Mouse (Mus musculus) stomach, postnatal 0 days (tissue): ENCODE measurements around the gene Men1. TPM values are rescaled to one million over a fixed set of nuclear protein-coding genes. Genes with fewer than 3 reads are reported as not detected.

Experiments used
- ATAC-seq: fragments of 200-750 bp; cut with Nextera tagmentation; 2 replicates; pipeline ENCODE4 v1.8.0; 2017; ENCODE audit not compliant: low FRiP score, low TSS enrichment
- DNase-seq: peaks from one replicate; pipeline ENCODE4 v3.0.0-alpha.2; 2016; ENCODE audit warnings: low spot score
- H3K27ac ChIP-seq: fragments of 300-500 bp; sonication (generic); replicated peaks from 2 replicates; pipeline ENCODE4 v1.5.1; 2014; ENCODE audit warnings: mild to moderate bottlenecking, control low read depth
- H3K27me3 ChIP-seq: fragments of 300-500 bp; sonication (generic); 2 replicates; pipeline ENCODE4 v1.6.1; 2014; ENCODE audit warnings: low read length; ENCODE audit not compliant: control insufficient read depth, insufficient read depth
- H3K36me3 ChIP-seq: fragments of 300-500 bp; sonication (generic); 2 replicates; pipeline ENCODE4 v1.6.1; 2014; ENCODE audit warnings: low read length, mixed read lengths; ENCODE audit not compliant: control insufficient read depth, insufficient read depth
- H3K4me1 ChIP-seq: fragments of 300-500 bp; sonication (generic); replicated peaks from 2 replicates; pipeline ENCODE4 v1.6.1; 2014; ENCODE audit warnings: antibody characterized with exemption; ENCODE audit not compliant: control insufficient read depth, insufficient read depth
- H3K4me2 ChIP-seq: fragments of 300-500 bp; sonication (generic); replicated peaks from 2 replicates; pipeline ENCODE4 v1.6.1; 2014; ENCODE audit warnings: low read depth, mild to moderate bottlenecking, control low read depth, moderate library complexity
- H3K4me3 ChIP-seq: fragments of 300-500 bp; sonication (generic); 2 replicates; pipeline ENCODE4 v1.5.1; 2014; ENCODE audit warnings: low read depth, low read length, control low read depth
- H3K9ac ChIP-seq: fragments of 300-500 bp; sonication (generic); 2 replicates; pipeline ENCODE4 v1.6.1; 2014; ENCODE audit warnings: mild to moderate bottlenecking, low read length, control low read depth, mixed read lengths
- H3K9me3 ChIP-seq: fragments of 300-500 bp; sonication (generic); 2 replicates; pipeline ENCODE4 v1.6.1; 2016; ENCODE audit warnings: low read length; ENCODE audit not compliant: control insufficient read depth
- CTCF ChIP-seq: IDR thresholded peaks from 2 replicates; pipeline ENCODE4 v1.5.1; 2016; ENCODE audit warnings: antibody characterized with exemption, low read depth, mild to moderate bottlenecking, moderate library complexity
- EP300 ChIP-seq: optimal IDR thresholded peaks from 2 replicates; pipeline ENCODE3; 2016; ENCODE audit warnings: antibody characterized with exemption
- WGBS: fragments of 180-500 bp; shearing (Covaris S2); extraction: QIAGEN DNeasy Blood & Tissue Kit; methylation state at CpG from one replicate; pipeline ENCODE4 v1.1.7; 2014; 5-methylcytosine and 5-hydroxymethylcytosine counted together
- polyA plus RNA-seq: library from polyadenylated mRNA; unstranded; fragments of >200 nt; fragmentation: Nextera tagmentation; extraction: Ambion mirVana; gene quantifications from 2 replicates; pipeline ENCODE4 v1.2.1, GENCODE M21; 2015

Gene Men1
- polyA plus RNA-seq, 1 experiment from 2014 or later, result 27.1 TPM

GRCm38 (mm10) chr19:6296551-6297210 is 38.1 kb upstream of the Men1 start:
- DNase-seq (no peak), ATAC-seq (no peak)
- Histone ChIP-seq H3K4me2 (no peak overlapping the region), H3K9ac (no peak overlapping the region), H3K4me3 (no peak overlapping the region), H3K9me3 (no peaks in the 10 kb centered on the region), H3K4me1 (no peaks in the 10 kb centered on the region), H3K27me3 (no peaks in the 10 kb centered on the region), H3K27ac (0 out of 2 replicates have a peak overlapping the region, but pooled peaks have one; percentile 1), H3K36me3 (peaks cover 31% of the 10 kb centered on the region)
- WGBS, result 78% methylated on average over 5 of the region's 5 CpGs
- TF ChIP-seq CTCF (no peak), EP300 (no peak)

GRCm38 (mm10) chr19:6297641-6298040 is 37.1 kb upstream of the Men1 start:
- no peaks in the 10 kb centered on the region for H3K9me3 ChIP-seq
- TF ChIP-seq EP300 (no peak), CTCF (no peak)
- DNase-seq, result no peak
- H3K27me3 ChIP-seq, result no peaks in the 10 kb centered on the region
- H3K4me2 ChIP-seq, result no peak overlapping the region
- H3K4me1 ChIP-seq, result no peaks in the 10 kb centered on the region
- H3K9ac ChIP-seq, result no peak overlapping the region
- H3K27ac ChIP-seq, result peak overlapping the region; percentile 67
- WGBS, result 68% methylated on average over 9 of the region's 9 CpGs
- H3K36me3 ChIP-seq, result peaks cover 31% of the 10 kb centered on the region
- no peak overlapping the region for H3K4me3 ChIP-seq
- peak; percentile 80 for ATAC-seq

DNA sequence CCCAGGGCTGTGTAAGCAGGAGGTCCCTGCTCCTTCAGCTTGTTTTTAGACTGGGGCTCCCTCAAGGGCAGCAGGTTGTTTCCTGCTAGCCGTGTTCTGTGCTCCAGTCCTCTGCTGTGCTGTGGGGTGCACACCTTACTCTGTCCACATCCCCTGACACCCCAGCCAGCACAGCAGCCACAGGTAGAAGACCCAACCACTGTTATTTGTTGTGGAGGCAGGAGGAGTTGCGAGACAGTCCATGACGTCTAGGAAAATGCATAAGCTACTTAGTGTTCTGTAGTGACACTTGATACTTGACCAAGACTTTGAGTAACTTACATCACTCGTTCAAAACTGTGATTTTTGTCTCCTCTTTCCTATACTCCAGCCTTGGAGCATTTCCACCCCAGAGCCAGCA is 35.8 kb upstream of the Men1 start:
- no peak overlapping the region for H3K4me3 ChIP-seq
- DNase-seq (no peak), ATAC-seq (no peak)
- H3K27ac ChIP-seq, result peak overlapping the region; percentile 25
- WGBS, result 76% methylated on average over 4 of the region's 4 CpGs
- H3K4me2 ChIP-seq, result no peak overlapping the region
- H3K9ac ChIP-seq, result no peak overlapping the region
- no peaks in the 10 kb centered on the region for H3K4me1 ChIP-seq
- no peaks in the 10 kb centered on the region for H3K9me3 ChIP-seq
- peaks cover 31% of the 10 kb centered on the region for H3K36me3 ChIP-seq
- no peaks in the 10 kb centered on the region for H3K27me3 ChIP-seq
- TF ChIP-seq EP300 (no peak), CTCF (no peak)

DNA sequence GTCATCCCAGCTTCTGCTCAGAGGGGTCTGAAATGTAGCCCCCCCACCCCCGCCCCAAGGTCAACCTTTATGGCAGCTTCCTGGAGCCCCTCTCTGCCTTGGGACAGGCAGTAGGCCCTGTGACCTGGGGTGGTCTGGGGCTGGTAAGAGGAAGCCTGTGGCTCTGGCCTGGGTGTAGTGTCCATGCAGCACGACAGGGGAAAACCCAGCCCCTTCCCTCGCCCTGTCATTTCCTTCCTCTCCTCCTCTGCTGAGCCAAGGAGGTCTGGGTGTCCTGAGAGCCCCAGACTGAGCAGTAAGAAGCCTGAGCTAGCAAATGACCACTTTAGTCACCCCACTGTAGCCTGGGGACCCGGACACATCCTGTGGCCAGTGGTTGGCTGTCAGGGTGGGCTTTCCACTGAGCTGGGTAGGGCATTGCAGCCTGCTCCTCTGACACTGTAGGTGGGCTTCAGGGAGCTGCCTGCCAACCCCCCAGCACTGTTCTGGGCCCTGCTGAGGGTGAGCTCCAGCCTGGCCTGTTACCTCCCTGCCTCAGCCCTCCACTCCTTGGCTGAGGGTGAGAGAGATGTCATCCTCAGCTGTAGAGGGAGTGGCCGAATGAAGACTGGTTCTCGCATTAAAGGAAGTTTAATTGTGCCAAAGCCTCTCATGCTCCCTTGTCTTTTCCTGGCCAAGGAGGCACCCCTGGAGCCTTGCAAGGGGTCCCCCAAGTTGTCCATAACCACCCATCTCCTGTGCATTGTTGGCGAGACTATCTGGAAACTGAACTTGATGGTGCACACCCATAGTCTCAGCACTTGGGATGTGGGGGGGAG is 35.1 kb upstream of the Men1 start:
- Histone ChIP-seq H3K9me3 (no peaks in the 10 kb centered on the region), H3K27ac (peak overlapping the region; percentile 25; the same call in 1 of the 2 replicates), H3K27me3 (no peaks in the 10 kb centered on the region), H3K36me3 (peaks cover 28% of the 10 kb centered on the region), H3K4me2 (no peak overlapping the region), H3K4me3 (no peak overlapping the region), H3K9ac (no peak overlapping the region), H3K4me1 (no peaks in the 10 kb centered on the region)
- 67% methylated on average over 7 of the region's 7 CpGs for WGBS
- DNase-seq (no peak), ATAC-seq (peak; percentile 8; the same call in 1 of the 2 replicates)
- TF ChIP-seq CTCF, result no peak

DNA sequence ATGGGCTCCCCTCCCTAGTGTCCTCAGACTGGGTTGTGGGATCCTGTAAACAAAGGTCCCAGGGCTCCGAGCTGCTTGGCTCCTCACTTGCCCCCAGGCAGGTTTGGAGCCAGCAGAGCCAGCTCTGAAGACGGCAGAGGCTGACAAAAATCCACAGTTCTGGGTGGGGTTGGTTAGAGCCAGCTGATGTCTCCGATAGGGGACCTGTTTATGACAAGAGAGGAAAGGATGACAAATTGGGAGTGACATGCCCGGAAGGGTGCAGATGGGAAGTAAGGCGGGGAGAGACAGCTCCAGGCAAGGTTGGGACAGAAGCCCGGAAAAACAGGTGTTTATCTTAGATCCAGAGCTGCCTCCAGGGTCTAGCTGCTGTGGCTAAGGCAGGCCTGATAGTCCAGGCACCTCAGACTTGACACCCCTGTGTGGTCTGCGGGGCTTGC is 34.4 kb upstream of the Men1 start:
- DNase-seq, result no peak
- no peak overlapping the region for H3K9ac ChIP-seq

GRCm38 (mm10) chr19:6302114-6302513 is 32.7 kb upstream of the Men1 start:
- no peak overlapping the region for H3K27ac ChIP-seq
- DNase-seq (no peak), ATAC-seq (no peak)
- no peaks in the 10 kb centered on the region for H3K27me3 ChIP-seq
- no peak overlapping the region for H3K4me3 ChIP-seq
- H3K9me3 ChIP-seq, result no peaks in the 10 kb centered on the region
- TF ChIP-seq EP300 (no peak), CTCF (no peak)
- H3K4me2 ChIP-seq, result no peak overlapping the region
- H3K36me3 ChIP-seq, result peaks cover 13% of the 10 kb centered on the region
- H3K9ac ChIP-seq, result no peak overlapping the region
- WGBS, result 87% methylated on average over 5 of the region's 5 CpGs
- no peaks in the 10 kb centered on the region for H3K4me1 ChIP-seq

More for the DNA sequence above, 34.4 kb upstream of the Men1 start:
- no peak for ATAC-seq
- 0 out of 2 replicates have a peak overlapping the region, but pooled peaks have one; percentile 24 for H3K27ac ChIP-seq
- TF ChIP-seq EP300, result no peak
- TF ChIP-seq CTCF, result no peak
- no peaks in the 10 kb centered on the region for H3K27me3 ChIP-seq
- H3K4me3 ChIP-seq, result no peak overlapping the region
- no peaks in the 10 kb centered on the region for H3K9me3 ChIP-seq
- no peaks in the 10 kb centered on the region for H3K4me1 ChIP-seq
- WGBS, result 35% methylated on average over 7 of the region's 7 CpGs
- peaks cover 22% of the 10 kb centered on the region for H3K36me3 ChIP-seq
- H3K4me2 ChIP-seq, result no peak overlapping the region
